Mouse (Mus musculus) forebrain, postnatal 0 days (tissue): ENCODE measurements around the gene Ntn4. TPM values are rescaled to one million over a fixed set of nuclear protein-coding genes. Genes with fewer than 3 reads are reported as not detected.
"Not testable (repeated sequence)": the region's sequence is repeated elsewhere in the genome, so short reads cannot be mapped to it uniquely, and the experiment has no call there.

Experiments used
- ATAC-seq: fragments of 200-750 bp; cut with Nextera tagmentation; 2 replicates; pipeline ENCODE4 v1.8.0; 2017; ENCODE audit warnings: mild to moderate bottlenecking, moderate library complexity
- DNase-seq: peaks from one replicate; pipeline ENCODE4 v3.0.0-alpha.2; 2015
- H3K27ac ChIP-seq: fragments of 300-500 bp; sonication (generic); 2 replicates; pipeline ENCODE4 v1.5.1; 2014; ENCODE audit warnings: low read depth, mild to moderate bottlenecking, antibody characterized with exemption, low read length, moderate library complexity, mixed read lengths
- H3K27me3 ChIP-seq: fragments of 300-500 bp; sonication (generic); 2 replicates; pipeline ENCODE4 v1.6.1; 2014; ENCODE audit warnings: mild to moderate bottlenecking, low read length, mixed read lengths; ENCODE audit not compliant: insufficient read depth
- H3K36me3 ChIP-seq: fragments of 300-500 bp; sonication (generic); 2 replicates; pipeline ENCODE4 v1.6.1; 2014; ENCODE audit warnings: mild to moderate bottlenecking, moderate library complexity; ENCODE audit not compliant: insufficient read depth
- H3K4me1 ChIP-seq: fragments of 300-500 bp; sonication (generic); 2 replicates; pipeline ENCODE4 v1.6.1; 2014; ENCODE audit warnings: antibody characterized with exemption; ENCODE audit not compliant: insufficient read depth
- H3K4me2 ChIP-seq: fragments of 300-500 bp; sonication (generic); 2 replicates; pipeline ENCODE4 v1.6.1; 2014; ENCODE audit warnings: low read depth, mild to moderate bottlenecking, moderate library complexity
- H3K4me3 ChIP-seq: fragments of 300-500 bp; sonication (generic); 2 replicates; pipeline ENCODE4 v1.5.1; 2014; ENCODE audit warnings: low read depth, low read length, mixed read lengths
- H3K9ac ChIP-seq: fragments of 300-500 bp; sonication (generic); 2 replicates; pipeline ENCODE4 v1.6.1; 2014; ENCODE audit warnings: mild to moderate bottlenecking
- H3K9me3 ChIP-seq: fragments of 300-500 bp; sonication (generic); 2 replicates; pipeline ENCODE4 v1.6.1; 2016; ENCODE audit warnings: low read length
- CTCF ChIP-seq: sonication (generic); IDR thresholded peaks from 2 replicates; pipeline ENCODE4 v1.5.1; 2016; ENCODE audit warnings: antibody characterized with exemption, control low read depth, low read depth
- WGBS: fragments of 180-500 bp; shearing (Covaris S2); extraction: QIAGEN DNeasy Blood & Tissue Kit; methylation state at CpG from one replicate; pipeline ENCODE4 v1.1.7; 2014; 5-methylcytosine and 5-hydroxymethylcytosine counted together
- polyA plus RNA-seq: library from polyadenylated mRNA; unstranded; fragments of >200 nt; fragmentation: Nextera tagmentation; extraction: Ambion mirVana; gene quantifications from 2 replicates; pipeline ENCODE4 v1.2.1, GENCODE M21; 2015
- total RNA-seq: library from RNA; depleted of rRNA; stranded (reverse); fragments of >200 nt; gene quantifications from 2 replicates; pipeline ENCODE4 v1.2.3, GENCODE M21; 2014

Gene Ntn4
- total and polyA plus RNA-seq, 2 experiments from 2014 or later, result 1.2 to 6.1 TPM

DNA sequence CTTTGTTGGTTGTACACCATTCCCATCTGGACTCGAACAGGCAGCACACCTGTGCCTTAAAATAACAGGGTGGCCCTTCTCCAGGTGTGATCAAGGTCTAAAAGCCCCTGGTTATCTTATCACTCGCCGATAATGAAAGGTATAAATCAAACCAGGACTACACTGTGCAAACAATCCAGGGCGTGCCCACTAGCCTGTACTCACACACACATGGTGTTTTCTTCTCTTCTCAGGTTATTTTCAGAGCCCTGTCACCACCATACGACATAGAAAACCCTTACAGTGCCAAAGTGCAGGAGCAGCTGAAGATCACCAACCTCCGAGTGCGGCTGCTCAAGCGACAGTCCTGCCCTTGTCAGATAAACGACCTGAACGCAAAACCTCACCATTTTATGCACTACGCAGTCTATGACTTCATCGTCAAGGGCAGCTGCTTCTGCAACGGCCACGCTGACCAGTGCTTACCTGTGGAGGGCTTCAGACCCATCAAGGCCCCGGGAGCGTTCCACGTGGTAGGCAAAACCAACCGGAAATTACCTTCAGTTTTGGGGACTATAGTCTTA, 41.8 kb downstream of the Ntn4 start:
- ATAC-seq (no peak), DNase-seq (no peak)
- Histone ChIP-seq H3K9me3 (no peaks in the 10 kb centered on the region), H3K27ac (no peak overlapping the region), H3K9ac (no peak overlapping the region), H3K4me2 (no peak overlapping the region), H3K36me3 (no peaks in the 10 kb centered on the region), H3K4me1 (no peaks in the 10 kb centered on the region; the same call in 1 of the 2 replicates), H3K27me3 (no peaks in the 10 kb centered on the region), H3K4me3 (no peak overlapping the region)
- no peak for TF ChIP-seq CTCF
- 91% methylated on average over 18 of the region's 18 CpGs for WGBS

DNA sequence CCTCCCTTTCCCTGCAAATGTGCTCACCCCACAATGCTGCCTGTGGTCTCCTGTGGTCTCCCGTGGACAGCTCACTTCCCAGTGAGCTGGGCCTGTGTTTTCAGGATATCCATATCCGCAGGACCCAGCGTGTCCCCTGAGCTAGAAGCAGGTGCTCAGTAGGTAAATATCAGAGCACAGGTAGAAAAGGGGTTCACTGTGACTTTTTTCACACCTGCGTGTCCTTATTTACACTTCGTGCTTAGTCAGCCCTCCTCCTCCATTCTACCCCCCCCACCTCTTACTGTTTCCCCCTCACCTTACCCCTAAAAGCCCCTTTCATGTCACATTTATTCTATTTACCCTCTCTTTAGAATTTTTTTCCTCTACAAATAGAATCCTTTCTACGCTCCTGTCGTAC, 42.7 kb downstream of the Ntn4 start:
- DNase-seq, result no peak
- Histone ChIP-seq H3K27me3 (no peaks in the 10 kb centered on the region), H3K9me3 (no peaks in the 10 kb centered on the region), H3K4me1 (no peaks in the 10 kb centered on the region; the same call in 1 of the 2 replicates), H3K27ac (no peak overlapping the region), H3K4me3 (no peak overlapping the region), H3K4me2 (no peak overlapping the region), H3K9ac (no peak overlapping the region), H3K36me3 (no peaks in the 10 kb centered on the region)
- 86% methylated on average over 7 of the region's 7 CpGs for WGBS
- TF ChIP-seq CTCF, result no peak
- no peak for ATAC-seq

DNA sequence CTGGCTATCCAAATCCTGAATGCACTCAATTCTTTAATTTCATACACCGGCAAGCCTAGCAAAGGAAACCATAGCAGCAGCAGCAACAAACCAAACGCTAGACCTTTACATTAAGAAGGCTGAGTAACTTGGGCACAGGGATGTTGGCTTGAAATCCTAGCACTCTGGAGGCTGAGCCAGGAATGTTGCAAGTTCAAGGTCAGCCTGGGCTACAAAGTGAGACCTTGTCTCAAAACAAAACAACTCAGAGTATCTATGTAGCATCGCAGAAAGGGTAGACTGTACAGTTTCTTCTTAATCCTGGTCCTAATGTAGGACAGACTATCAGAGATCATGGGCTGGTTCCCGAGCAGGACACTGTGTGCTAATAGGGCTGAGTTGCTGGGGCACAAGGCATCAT, 43.4 kb downstream of the Ntn4 start:
- WGBS, result 93% methylated on average over 4 of the region's 4 CpGs

DNA sequence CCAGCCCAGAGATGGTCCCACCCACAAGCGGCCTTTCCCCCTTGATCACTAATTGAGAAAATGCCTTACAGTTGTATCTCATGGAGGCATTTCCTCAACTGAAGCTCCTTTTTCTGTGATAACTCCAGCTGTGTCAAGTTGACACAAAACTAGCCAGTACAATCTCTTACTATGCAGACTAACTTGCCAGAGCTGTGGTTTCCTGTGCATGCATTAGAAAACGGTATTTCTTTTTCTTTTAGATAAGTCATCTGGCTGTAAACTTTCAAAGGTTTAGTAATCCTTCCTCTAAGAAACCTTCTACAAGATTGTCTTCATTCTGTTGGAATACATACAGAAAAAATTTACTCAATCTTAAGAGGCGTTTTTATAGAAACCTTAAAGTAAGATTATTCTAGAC, 44.9 kb downstream of the Ntn4 start:
- not testable (repeated sequence) for H3K9ac ChIP-seq, H3K27me3 ChIP-seq, H3K27ac ChIP-seq, ATAC-seq, DNase-seq, H3K9me3 ChIP-seq, H3K4me1 ChIP-seq, H3K4me3 ChIP-seq, H3K36me3 ChIP-seq, H3K4me2 ChIP-seq
- WGBS, result 93% methylated on average over 3 of the region's 3 CpGs

More for the DNA sequence above, 43.4 kb downstream of the Ntn4 start:
- no peaks in the 10 kb centered on the region; the same call in 1 of the 2 replicates for H3K4me1 ChIP-seq
- DNase-seq (no peak), ATAC-seq (no peak)
- TF ChIP-seq CTCF, result no peak
- no peak overlapping the region for H3K4me2 ChIP-seq
- no peaks in the 10 kb centered on the region for H3K9me3 ChIP-seq
- H3K27ac ChIP-seq, result no peak overlapping the region
- H3K4me3 ChIP-seq, result no peak overlapping the region
- H3K36me3 ChIP-seq, result no peaks in the 10 kb centered on the region
- H3K9ac ChIP-seq, result no peak overlapping the region
- no peaks in the 10 kb centered on the region for H3K27me3 ChIP-seq

DNA sequence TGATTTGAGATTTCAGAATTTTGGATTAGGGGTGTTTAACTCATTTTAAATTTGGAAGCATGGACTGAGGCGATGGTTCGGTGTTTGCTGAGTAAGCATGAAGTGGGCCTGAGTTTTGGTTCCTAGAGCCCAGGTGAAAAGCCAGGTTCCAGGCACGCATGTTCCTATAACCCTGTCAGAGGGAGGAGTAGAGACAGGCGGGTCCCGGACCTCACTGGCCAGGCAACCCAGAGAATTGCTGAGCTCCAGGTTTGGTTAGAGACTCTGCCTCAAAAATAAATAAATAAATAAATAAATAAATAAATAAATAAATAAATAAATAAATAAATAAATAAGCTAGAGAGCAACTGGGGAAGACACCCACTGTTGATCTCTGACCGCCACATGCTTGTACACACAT, 46.1 kb downstream of the Ntn4 start:
- Histone ChIP-seq H3K9ac (no peak overlapping the region), H3K36me3 (no peaks in the 10 kb centered on the region), H3K4me3 (no peak overlapping the region), H3K27me3 (no peaks in the 10 kb centered on the region), H3K4me2 (no peak overlapping the region), H3K9me3 (no peaks in the 10 kb centered on the region), H3K4me1 (no peaks in the 10 kb centered on the region), H3K27ac (no peak overlapping the region)
- no peak for TF ChIP-seq CTCF
- WGBS, result 97% methylated on average over 6 of the region's 6 CpGs
- ATAC-seq (no peak), DNase-seq (no peak)

DNA sequence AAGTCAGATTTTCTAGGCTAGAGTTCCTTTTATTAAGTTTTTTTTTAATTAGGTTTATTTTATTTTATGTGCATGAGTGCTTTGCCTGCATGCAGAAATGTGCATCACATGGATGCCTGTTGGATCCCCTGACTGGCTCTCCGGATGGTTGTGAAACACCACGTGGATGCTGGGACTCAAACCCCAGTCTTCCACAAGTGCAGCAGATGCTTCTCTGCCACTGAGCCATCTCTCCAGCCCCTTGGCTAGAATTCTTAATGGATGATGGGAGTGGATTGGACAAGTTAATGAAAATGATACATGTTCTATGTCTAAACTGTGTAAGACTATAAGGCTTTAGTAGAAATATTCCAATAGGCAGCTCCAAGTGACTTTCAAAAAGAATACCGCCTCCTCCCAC, 47.3 kb downstream of the Ntn4 start:
- Histone ChIP-seq H3K36me3 (no peaks in the 10 kb centered on the region), H3K9ac (no peak overlapping the region), H3K4me3 (no peak overlapping the region), H3K4me1 (no peaks in the 10 kb centered on the region), H3K4me2 (no peak overlapping the region), H3K27ac (no peak overlapping the region), H3K27me3 (no peaks in the 10 kb centered on the region), H3K9me3 (no peaks in the 10 kb centered on the region)
- no peak for TF ChIP-seq CTCF
- 84% methylated on average over 3 of the region's 3 CpGs for WGBS
- DNase-seq (no peak), ATAC-seq (no peak)

- H3K4me3 ChIP-seq, result no peak overlapping the region
- H3K27ac ChIP-seq, result no peak overlapping the region
- no peaks in the 10 kb centered on the region for H3K27me3 ChIP-seq
- ATAC-seq (no peak), DNase-seq (no peak)
- no peaks in the 10 kb centered on the region for H3K9me3 ChIP-seq
- no peak overlapping the region for H3K9ac ChIP-seq
- 89% methylated on average over 26 of the region's 26 CpGs for WGBS
- H3K4me1 ChIP-seq, result no peaks in the 10 kb centered on the region
- TF ChIP-seq CTCF, result no peak
- no peak overlapping the region for H3K4me2 ChIP-seq
- no peaks in the 10 kb centered on the region for H3K36me3 ChIP-seq
Observed at GRCm38 (mm10) chr10:93688306-93689171, 48.1 kb downstream of the Ntn4 start.
